Mouse (Mus musculus): Measurements from ENCODE around the gene Trappc2l.

Trappc2l gene

GRCm38 (mm10) chr8:122656056-122656999 lies 44.9 kb downstream of the Trappc2l start:
- DNase-seq (ENCODE audit: low spot score in 2 of 2) = no peak

- no peak for DNase-seq (ENCODE audit: low spot score in 2 of 2)
These were observed 46.8 kb downstream of the Trappc2l start for GRCm38 (mm10) chr8:122658149-122658806.

GRCm38 (mm10) chr8:122658807-122659160 lies 47.3 kb downstream of the Trappc2l start:
- DNase-seq (ENCODE audit: low spot score in 2 of 2) = no peak

- no peak for DNase-seq (ENCODE audit: low spot score in 2 of 2)
These were observed 48.6 kb downstream of the Trappc2l start for GRCm38 (mm10) chr8:122660022-122660421.

GRCm38 (mm10) chr8:122661138-122661537 lies 49.7 kb downstream of the Trappc2l start:
- DNase-seq (ENCODE audit: low spot score in 2 of 2) = peak; percentile 76 to 82

- DNase-seq (ENCODE audit: low spot score in 2 of 2) = no peak
These were observed 50.5 kb downstream of the Trappc2l start for GRCm38 (mm10) chr8:122661894-122662293.

- no peak for DNase-seq (ENCODE audit: low spot score in 2 of 2)
These were observed 51.7 kb downstream of the Trappc2l start for GRCm38 (mm10) chr8:122663106-122663505.

GRCm38 (mm10) chr8:122663670-122664069 lies 52.2 kb downstream of the Trappc2l start:
- DNase-seq (ENCODE audit: low spot score in 2 of 2) = no peak

- peak; percentile 23 to 37 for DNase-seq (ENCODE audit: low spot score in 2 of 2)
These were observed 53.8 kb downstream of the Trappc2l start for GRCm38 (mm10) chr8:122665221-122665620.

- peak; percentile 17 to 23 for DNase-seq (ENCODE audit: low spot score in 2 of 2)
These were observed 54.4 kb downstream of the Trappc2l start for GRCm38 (mm10) chr8:122665667-122666316.

Measured in frontal cortex, postnatal 36 days (tissue).